Mouse (Mus musculus) bone marrow macrophage, adult 2 months (primary cell): ENCODE measurements around the gene Adgrl3.

Source experiments
- CTCF ChIP-seq: IDR thresholded peaks from 2 replicates; pipeline ENCODE4 v1.5.1; 2012; ENCODE audit warnings: low read depth, mild to moderate bottlenecking, low read length, moderate library complexity
- POLR2A ChIP-seq: IDR thresholded peaks from 2 replicates; pipeline ENCODE4 v1.6.1; 2012; ENCODE audit warnings: mild to moderate bottlenecking, low read depth, low read length, borderline replicate concordance

GRCm38 (mm10) chr5:81188871-81189485 is 169.0 kb downstream of the Adgrl3 start:
- TF ChIP-seq POLR2A (no peak), CTCF (no peak)
